Mouse (Mus musculus): ENCODE results near the gene Prepl.

Gene Prepl

DNA sequence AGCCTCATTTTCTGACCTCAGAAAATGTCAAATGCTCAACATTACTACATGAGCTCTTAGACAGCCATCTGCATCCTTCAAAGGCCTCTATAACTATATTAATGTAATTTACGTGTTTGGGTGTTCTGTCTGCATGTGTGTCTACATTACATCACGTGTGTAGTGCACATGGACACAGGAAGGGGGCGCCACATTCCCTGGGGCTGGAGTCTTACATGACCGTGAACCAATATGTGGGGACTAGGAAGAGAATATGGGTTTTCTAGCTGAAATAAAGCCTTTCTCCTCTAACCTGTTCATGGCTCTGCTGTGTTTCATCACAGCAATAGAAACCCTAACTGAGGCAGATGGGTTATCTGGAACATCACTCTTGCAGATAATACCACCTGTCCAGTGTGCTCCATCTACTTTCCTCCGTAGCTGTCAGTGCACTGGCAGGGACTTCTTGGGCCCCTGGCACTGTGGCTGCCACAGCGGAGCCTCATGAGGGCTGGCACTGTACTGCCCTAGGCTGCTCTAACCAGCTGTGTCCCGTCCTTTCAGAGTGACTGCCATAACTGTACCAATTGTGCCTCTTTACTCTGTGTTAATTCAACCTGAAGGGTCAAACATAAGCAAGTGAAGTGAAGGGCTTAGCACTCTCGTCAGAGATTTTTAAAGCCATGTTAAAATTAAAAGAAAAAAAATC lies 18.8 kb downstream of the Prepl start:
- in situ Hi-C loops (cut with MseI, MboI): no loop called here

- in situ Hi-C loops (cut with MseI, MboI): no loop called here
Observed at GRCm38 (mm10) chr17:85070658-85071057, 19.4 kb downstream of the Prepl start.

DNA sequence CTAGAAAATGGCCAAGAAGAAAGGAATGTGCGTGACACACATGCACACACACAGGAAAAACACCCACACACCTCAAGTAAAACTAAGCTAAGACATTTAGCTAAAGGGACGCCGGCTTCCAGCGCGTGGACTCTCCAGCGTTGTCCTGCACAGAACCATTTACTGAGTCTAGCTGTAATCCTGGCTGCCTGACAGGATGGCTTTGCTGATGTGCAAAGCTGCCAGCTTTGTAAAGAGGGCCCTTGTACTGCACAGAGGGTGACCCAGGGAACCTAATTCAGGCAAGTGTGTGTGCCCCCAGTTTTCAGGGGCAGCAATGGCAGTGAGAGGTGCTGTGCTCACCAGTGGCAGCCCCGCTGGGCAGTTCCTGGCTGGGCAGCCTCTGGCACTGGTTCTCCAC lies 22.7 kb downstream of the Prepl start:
- in situ Hi-C loops (cut with MseI, MboI): no loop called here

DNA sequence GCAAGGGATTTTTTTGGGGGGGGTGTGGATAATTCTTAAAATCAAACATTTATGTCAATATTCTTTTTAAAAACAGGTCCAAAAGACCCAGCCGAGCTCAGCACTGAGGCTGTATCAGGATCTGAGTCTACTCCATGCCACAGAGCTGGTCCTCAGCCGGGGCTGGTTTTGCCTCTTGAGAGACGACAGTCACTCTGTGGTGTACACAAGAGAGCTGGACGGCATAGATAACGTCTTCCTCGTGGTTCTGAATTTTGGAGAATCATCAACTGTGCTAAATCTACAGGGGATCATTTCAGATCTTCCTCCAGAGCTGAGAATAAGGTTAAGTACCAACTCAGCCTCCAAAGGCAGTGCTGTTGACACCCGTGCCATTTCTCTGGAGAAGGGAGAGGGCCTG lies 26.5 kb downstream of the Prepl start:
- in situ Hi-C loops (cut with MseI, MboI): no loop called here

DNA sequence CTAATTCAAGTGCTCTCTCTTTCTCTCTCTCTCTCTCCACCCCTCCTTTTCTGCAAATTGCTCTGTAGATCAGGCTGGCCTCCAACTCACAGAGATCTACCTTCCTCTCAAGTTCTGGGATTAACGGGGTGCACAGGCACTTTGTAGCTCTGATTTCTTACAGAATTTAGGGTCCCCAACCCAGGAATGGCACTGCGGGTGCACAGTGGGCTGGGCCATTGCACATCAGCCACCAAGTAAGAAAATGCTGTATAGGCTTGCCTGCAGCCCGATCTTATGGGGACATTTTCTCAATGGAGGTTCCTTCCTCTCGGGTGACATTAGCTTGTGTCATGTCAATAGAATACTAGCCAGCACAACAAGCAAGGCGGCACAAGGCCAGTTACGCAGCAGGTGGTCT lies 30.9 kb downstream of the Prepl start:
- in situ Hi-C loops (cut with MseI, MboI): no loop called here

DNA sequence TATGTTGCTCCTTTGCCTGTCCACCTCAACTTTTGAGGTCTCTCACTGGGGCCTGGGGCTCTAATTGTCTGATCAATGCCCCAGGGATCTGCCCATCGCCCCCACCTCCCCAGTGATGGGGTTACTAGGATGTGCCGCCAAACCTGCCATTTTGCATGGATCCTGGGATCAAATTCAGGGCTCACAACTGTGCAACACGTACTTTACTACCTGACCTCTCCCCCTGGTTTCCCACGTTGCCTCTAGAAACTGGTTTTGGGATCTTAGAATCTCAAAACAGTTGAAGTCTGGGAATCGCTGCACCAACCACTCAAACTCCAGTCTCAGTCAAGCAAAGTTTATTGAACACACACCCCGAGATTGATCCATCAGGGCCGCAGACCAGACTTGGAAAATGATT lies 31.8 kb downstream of the Prepl start:
- in situ Hi-C loops (cut with MseI, MboI): no loop called here

DNA sequence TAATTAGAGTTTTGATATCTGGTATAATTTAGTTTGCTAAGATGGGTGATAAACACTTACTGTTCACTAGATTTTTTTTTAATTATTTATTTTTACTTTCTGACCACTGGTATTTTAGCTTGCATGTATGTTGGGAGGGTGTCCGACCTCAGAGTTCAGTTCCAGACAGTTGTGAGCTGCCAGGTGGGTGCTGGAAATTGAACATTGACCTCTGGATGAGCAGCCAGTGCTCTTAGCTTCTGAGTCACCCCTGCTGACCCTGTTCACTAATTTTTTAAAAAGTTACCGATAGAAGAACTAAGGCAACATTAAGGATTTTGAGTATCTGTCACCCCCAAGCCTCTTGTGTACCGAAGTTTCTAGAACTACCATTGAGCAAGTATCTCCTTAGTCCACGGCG lies 41.7 kb downstream of the Prepl start:
- in situ Hi-C loops (cut with MseI, MboI): no loop called here

DNA sequence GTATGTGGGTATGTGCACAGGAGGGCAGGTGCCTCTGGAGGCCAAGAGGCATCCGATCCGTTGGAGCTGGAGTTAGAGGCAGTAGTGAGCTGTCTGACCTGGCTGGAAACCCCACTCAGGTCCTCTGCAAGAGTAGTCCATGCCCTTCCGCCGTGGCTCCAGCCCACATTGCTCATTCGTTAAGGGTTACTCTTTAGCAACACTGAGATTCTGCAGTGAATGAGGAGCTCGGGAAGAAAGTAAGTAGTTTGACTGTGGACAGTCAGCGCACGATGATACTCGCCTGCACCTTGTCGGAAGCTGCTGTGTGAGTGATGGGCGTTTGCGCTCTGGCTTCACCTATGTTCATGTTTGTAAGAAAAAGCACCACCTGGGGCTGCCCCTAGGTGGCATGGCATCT lies 44.9 kb downstream of the Prepl start:
- in situ Hi-C loops (cut with MseI, MboI): no loop called here

- in situ Hi-C loops (cut with MseI, MboI): no loop called here
Observed at GRCm38 (mm10) chr17:85044466-85044865, 45.6 kb downstream of the Prepl start.

DNA sequence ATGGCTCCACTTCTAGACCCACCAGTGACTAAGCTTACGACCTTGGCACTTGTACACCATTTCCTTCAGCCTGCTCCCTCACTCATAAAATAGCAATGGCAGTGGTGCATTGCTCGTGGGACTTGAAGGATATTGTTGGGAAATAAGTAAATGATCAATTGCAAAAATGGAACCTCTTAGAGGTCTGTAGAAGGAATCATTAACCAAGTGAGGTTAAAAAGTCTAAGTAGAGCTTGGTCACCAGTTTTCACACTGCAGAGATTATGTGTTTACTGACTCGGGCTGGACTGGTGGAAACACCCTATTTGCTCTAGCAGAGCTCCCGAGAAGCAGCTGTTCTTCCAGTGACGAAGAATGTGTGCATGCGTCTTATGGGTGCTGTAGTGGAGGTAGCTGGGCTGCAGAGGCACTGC lies 46.6 kb downstream of the Prepl start:
- in situ Hi-C loops (cut with MseI, MboI): no loop called here

DNA sequence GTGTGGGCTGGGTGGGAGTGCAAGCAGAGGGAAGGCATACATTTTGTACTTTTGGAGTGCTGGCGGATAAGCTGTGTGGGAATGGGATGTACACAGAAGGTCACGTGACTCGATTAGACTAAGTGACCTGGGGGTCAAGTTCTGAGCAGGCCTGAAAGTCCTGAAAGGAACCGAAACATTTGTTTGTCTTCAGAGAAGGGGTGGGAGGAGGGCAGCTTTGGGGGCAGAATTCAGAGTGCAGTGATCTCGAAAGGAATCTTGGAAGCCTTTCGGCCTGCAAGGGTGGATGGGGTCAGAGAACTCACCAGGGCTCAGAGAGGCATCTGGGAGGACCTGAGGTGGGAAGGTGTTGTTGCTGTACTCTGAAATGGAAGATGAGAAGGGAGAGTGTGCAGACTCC lies 47.6 kb downstream of the Prepl start:
- in situ Hi-C loops (cut with MseI, MboI): no loop called here

DNA sequence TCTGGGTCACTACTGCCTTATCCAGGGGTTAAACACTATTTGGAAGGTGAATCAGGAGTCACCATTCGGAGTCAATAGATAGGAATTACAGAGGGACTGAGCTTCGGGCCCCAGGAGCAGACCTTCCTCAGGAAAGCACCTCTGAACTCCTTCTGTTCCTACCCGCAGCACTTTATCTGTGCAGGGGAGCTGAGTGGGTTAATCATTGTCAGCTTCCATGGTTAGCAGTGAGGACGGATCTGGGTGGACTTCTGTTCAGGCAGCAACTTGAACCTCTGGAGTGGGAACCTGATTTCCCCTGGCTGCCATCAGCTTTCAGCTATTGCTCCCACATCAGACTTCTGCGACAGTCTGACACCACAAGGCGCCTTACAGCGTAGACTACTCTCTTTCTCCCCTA lies 49.1 kb downstream of the Prepl start:
- in situ Hi-C loops (cut with MseI, MboI): no loop called here

DNA sequence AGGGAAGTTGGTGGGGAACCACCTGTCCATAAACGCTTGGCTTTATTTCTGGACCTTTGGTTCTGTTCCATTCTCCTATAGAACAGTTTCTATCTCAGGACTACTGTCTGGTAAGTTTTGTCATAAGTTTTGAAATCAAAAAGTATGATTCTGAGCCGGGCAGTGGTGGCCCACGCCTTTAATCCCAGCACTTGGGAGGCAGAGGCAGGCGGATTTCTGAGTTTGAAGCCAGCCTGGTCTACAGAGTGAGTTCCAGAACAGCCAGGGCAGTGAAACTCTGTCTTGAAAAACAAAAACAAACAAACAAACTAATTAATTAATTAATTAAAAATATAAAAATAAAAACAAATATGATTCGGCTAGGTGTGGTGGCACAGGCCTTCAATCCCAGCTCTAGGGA lies 51.3 kb downstream of the Prepl start:
- in situ Hi-C loops (cut with MseI, MboI): no loop called here

DNA sequence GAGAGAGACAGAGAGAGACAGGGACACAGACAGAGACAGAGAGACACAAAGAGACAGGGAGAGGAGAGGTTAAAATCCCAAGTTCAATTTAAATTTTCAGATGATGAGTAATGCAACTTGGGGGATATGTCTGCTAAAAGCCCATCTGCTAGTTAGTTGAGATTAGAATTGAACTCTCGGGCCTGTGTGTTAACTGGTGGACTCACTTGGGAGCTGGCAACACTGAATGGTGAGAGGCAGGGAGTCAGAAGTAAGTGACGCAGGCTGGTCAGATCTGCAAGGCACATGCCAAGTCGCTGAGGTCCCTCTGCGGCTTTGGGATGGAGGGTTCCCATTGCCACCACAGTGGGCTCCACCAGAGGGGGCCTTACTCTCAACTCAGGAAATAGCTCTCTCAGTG lies 51.7 kb downstream of the Prepl start:
- in situ Hi-C loops (cut with MseI, MboI): no loop called here

DNA sequence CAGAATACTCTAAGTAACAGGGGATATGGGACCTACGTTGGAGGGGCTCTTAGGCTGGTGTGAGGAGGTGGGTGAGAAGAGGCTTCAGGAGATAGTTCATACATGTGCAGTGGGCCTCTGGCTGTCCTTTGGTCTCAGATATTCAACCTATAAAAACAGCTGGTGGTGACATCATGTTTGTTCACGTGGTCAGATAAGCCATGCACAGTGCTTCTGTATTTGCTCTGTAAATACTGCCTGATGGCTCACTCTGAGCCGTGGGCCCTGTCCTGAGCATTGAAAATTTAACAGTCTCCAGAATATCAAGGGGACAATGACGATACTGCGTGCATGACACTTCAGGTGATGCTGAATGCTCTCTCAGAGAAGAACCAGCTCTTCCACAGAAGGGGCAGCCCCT lies 52.2 kb downstream of the Prepl start:
- in situ Hi-C loops (cut with MseI, MboI): no loop called here

GRCm38 (mm10) chr17:85034068-85034467 lies 56.0 kb downstream of the Prepl start:
- in situ Hi-C loops (cut with MseI, MboI): no loop called here

- in situ Hi-C loops (cut with MseI, MboI): no loop called here
Observed at GRCm38 (mm10) chr17:85033087-85033486, 57.0 kb downstream of the Prepl start.

DNA sequence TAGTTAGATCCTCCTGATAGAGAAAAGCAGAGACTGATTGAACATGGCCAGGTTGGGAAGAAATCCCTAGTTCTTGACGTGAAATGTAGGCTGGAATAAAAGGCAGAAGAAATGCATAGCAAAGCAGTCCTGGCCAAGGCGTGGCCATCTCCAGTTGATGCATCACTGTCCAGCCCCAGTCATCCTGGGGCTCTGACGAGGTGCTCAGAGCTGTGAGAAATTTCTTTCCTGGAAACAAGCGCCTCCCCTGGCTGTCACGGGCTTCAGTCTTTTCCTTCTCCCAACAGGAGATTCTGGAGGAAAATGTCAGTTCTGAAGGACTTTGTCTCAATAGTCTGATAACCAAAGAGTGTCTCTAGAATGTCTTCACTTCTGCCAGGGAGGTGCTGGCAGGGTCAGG lies 59.4 kb downstream of the Prepl start:
- in situ Hi-C loops (cut with MseI, MboI): no loop called here

- in situ Hi-C loops (cut with MseI, MboI): no loop called here
Observed at GRCm38 (mm10) chr17:85028797-85029196, 61.2 kb downstream of the Prepl start.

DNA sequence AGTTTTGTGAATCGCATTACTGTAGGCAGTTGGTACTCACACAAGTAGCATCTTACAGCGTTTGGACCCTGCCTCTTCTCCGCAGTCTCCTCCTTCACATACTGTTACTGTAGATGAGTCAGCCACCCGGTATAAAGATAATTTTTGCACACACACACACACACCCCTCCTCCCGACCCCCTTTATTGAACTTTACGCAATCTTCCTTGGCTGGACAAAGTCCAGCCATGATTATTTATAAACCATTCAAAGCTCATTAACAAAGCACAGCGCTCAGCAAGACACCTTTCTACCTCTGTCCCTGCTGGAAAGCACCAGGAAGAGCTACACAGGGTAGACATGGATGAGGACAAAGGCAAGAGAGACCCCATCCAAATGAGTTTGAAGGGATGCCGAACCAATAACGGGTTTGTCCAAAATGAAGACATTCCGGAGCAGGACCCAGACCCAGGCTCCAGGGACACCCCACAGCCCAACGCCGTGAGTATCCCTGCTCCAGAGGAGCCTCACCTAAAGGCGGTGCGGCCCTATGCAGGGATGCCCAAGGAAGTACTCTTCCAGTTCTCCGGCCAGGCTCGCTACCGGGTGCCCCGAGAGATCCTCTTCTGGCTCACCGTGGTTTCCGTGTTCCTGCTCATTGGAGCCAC lies 61.8 kb downstream of the Prepl start, which contains the start of gene Slc3a1:
Gene Slc3a1, plus strand, starts transcription at position 284 of the 647 bp plus-strand sequence.
- in situ Hi-C loops (cut with MseI, MboI): no loop called here

- in situ Hi-C loops (cut with MseI, MboI): no loop called here
Observed at GRCm38 (mm10) chr17:85027247-85027646, 62.8 kb downstream of the Prepl start.

DNA sequence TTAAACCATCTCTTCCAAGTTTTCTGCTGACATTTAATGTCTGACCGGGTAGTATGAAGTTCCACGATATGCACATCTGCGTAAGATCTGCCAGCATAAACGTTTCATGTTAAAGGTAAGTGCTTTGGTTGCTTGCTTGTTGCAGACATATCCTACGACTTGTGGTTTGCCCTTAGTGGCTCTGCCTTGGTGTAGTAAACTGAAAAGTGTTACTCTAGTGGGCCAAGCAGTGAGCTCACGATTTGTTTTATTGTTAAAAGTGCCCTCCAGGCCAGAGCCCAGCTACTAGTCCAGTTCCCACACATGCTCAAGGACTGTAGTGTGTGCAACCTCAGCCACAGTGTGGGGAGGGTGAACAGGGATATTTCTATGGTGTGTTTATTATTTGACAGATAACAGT lies 63.6 kb downstream of the Prepl start:
- in situ Hi-C loops (cut with MseI, MboI): no loop called here

DNA sequence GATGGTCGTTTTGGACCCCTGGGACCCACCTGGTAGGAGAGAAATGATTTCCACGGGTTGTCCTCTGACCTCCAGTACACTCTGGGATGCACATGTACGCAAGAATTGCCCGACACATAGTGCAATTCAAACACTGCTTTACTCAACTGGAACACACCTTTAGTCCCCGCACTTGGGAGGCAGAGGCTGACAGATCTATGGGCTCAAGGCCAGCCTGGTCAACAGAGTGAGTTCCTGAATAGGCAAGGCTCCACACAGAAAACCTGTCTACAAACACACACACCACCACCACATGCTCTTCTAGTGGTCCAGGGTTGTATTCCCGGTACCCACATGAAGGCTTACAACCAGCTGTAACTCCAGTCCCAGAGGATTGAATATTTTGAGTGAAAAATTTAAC lies 64.9 kb downstream of the Prepl start:
- in situ Hi-C loops (cut with MseI, MboI): no loop called here

DNA sequence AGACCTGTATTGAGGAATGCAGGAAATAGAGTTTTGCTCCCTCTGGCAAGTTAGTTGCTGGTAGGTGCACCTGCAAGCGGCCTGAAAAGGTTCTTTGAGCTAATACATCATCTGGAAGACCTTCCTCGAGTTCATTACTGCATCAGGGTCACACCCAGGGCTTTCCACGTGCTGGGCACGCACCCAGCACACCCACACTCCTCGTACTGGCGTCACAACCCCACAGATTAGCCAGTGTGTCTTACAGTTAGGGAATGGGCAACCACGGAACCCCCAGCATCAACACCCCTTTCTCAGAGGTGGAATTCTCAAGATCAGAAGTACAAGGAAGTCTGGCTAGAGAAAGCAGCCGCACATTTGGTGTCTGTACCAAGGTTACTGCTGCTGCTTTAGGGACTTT lies 65.8 kb downstream of the Prepl start:
- in situ Hi-C loops (cut with MseI, MboI): no loop called here

All from mouse trophoblast stem cell (cell line).